Mouse (Mus musculus) v-Abl transformed pro-B cells (cell line): ENCODE measurements around the gene 1700021F07Rik.

Experiments
- in situ Hi-C, 2 experiments: fragments of 400-800 bp; cut with MboI; formaldehyde crosslinking; loops; one replicate each; pipeline ENCODE4 v1.15.1; 2025; ENCODE audit not compliant: unreplicated experiment in 2 of 2

Gene 1700021F07Rik

DNA sequence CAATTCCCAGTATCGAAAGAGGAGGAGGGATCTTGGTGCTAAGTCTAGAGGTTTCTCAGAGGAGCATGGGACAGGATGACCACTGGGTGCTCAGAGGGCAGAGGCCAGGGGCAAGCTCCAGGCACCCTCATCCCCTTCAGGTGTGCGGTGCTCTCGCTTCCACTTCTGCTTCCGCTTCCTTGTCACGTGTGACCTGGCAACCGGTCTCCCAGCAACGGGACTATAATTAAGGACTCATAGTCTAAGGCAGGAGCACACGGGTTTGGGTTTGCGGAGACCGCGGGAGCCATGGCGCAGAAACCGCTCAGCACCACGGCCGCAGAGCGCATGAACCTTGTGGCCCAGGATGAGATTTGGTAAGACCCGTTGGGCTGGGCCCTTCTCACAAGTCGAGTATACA is at the start of gene 1700021F07Rik:
TSS of gene 1700021F07Rik (plus strand) at position 211 of the 400 bp plus-strand sequence.
- in situ Hi-C loops, result no loop called here

DNA sequence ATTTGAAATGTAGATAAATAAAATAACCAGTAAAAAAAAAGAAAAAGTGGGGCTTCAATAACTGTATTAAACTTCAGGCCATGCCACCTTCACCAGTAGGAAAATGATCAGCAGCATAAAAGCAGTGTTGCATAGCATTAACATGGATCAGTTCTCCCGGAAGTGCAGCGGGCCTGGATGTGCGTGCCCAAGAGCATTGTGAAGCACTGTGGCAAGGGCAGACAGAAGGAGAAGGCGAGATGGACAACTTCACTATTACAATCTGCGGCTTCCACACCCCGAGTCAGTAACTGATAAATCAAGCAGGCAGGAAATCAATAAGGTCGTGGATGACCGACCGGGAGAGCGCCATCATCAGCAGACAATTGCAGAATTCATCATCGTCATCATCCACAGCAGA is 49.2 kb upstream of the 1700021F07Rik start:
- in situ Hi-C loops, result loop anchor here in 1 of 2 experiments (25.0 kb wide), 2 partner anchors 864 to 1036 kb away; partner anchors contain the start of genes Gm20721 and Rtf2

- in situ Hi-C loops, result no loop called here
These were observed 43.3 kb upstream of the 1700021F07Rik start for GRCm38 (mm10) chr2:173479050-173479449.

- in situ Hi-C loops, result no loop called here
These were observed 37.9 kb upstream of the 1700021F07Rik start for GRCm38 (mm10) chr2:173484486-173484885.

DNA sequence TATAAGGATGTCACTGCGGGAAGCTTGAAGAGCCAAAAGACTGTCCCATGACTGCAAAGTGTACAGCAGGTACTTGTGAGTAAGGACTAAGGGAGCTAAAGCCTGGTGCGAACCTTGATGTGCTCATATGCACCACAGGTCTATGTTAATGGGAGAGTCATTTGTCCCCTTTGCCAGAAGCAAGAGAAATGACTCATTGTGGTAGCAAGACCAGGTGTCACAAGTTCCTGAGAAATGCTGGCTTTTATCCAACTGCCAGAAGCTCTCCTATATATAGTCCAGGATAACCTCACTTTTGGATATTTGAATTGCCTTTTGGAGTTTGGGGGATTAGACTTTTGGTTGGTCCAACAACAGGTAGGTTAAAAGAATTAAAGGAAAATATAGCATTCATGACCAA is 22.8 kb upstream of the 1700021F07Rik start:
- in situ Hi-C loops, result no loop called here

- in situ Hi-C loops, result no loop called here
These were observed 8.4 kb upstream of the 1700021F07Rik start for GRCm38 (mm10) chr2:173513977-173514376.

GRCm38 (mm10) chr2:173515186-173515585 is 7.2 kb upstream of the 1700021F07Rik start:
- in situ Hi-C loops, result no loop called here

GRCm38 (mm10) chr2:173516150-173516855 is 6.1 kb upstream of the 1700021F07Rik start:
- in situ Hi-C loops, result no loop called here

DNA sequence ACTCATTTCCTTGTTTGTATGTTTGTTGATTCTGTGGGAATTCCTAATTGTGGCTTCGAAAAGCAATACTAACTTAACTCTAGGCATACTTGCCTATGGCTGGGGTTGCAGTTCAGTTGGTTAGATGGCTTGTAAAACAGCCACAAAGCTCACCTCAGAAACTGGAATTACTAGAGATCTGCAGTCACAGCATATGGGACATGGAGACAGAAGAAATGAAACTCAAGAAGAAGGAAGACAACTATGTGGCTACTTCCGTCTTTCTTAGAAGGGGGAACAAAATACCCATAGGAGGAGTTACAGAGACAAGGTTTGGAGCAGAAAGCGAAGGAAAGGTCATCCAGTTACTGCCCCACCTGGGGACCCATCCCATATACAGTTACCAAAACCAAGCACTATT is 6.1 kb downstream of the 1700021F07Rik start:
- in situ Hi-C loops, result no loop called here

GRCm38 (mm10) chr2:173532711-173533462 is 10.5 kb downstream of the 1700021F07Rik start:
- in situ Hi-C loops, result loop anchor here in 1 of 2 experiments (10.0 kb wide), 1 partner anchor 1138 kb away; the partner anchor contains the start of gene Cass4

- in situ Hi-C loops, result loop anchor here in 1 of 2 experiments (10.0 kb wide), 1 partner anchor 1140 kb away; the partner anchor contains the start of gene Cass4
These were observed 12.2 kb downstream of the 1700021F07Rik start for GRCm38 (mm10) chr2:173534581-173534980.

- in situ Hi-C loops, result loop anchor here (5.0 to 10.0 kb wide), 3 partner anchors 73 to 1141 kb away; partner anchors contain the start of gene Cass4 (in 1 of the 2)
These were observed 13.0 kb downstream of the 1700021F07Rik start for GRCm38 (mm10) chr2:173535390-173535789.

DNA sequence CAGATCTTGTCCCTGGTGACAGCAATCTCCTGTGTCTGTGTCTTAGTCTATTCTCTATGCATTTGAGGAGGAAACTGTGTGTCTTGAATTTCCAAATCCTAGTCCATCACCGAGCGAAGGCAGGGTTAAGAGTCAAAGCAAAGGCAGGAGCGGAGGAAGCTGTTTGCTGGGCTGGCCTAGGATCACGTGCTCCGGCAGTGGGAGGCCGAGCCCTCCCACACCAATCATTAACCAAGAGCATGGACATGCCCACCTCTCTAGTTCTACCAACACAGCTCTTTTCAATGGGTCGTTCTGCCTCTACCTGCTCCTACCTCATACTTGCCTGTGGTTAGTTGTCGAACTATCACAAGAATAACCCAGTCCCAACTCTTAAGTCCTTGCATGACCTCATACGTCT is 13.5 kb downstream of the 1700021F07Rik start:
- in situ Hi-C loops, result loop anchor here (5.0 to 10.0 kb wide), 3 partner anchors 74 to 1141 kb away; partner anchors contain the start of gene Cass4 (in 1 of the 2)

DNA sequence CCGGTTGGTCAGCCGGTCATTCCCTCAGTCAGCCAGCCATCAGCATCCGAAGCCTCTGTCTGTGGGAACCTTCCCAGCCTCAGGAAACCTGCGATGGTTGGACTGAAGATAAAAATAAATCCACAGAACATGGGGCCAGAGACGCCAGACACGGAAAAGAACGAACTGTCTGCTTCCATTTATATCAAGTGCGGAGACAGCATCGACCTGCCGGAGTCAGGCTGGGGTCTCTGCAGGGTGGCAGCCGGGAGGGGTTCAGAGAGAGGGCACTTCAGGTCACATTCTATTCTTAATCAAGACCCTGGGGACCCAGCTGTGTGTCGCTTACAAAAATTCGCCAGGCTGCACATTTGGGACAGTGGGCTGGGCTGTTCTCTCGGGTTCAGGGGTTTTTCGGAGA is 17.4 kb downstream of the 1700021F07Rik start:
- in situ Hi-C loops, result loop anchor here (5.0 to 10.0 kb wide), 5 partner anchors 77 to 1145 kb away; partner anchors contain the start of gene Cass4 (in 1 of the 2)

DNA sequence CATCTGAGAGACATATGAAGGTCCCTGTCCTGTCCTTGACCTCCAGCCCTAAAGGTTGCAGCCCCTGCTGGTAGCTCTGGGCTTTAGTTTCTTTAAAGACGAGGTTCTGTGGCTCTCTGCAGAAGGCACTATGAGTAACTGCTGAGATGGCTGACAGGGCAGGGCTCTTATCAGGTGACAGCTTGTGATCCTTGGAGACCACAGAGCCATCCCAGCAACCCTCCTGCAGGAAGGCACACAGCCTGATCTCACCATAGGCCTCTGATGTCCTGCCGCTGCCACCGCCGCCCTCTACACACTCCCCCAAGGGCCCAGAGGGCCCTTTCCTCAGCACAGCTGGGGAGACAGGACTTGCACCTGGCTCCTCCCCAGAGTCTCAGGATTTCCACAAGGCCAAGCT is 19.4 kb downstream of the 1700021F07Rik start:
- in situ Hi-C loops, result loop anchor here (5.0 to 10.0 kb wide), 2 partner anchors 89 to 127 kb away; no protein-coding TSS in a partner anchor

GRCm38 (mm10) chr2:173542716-173543115 is 20.3 kb downstream of the 1700021F07Rik start:
- in situ Hi-C loops, result loop anchor here (5.0 to 10.0 kb wide), 2 partner anchors 90 to 128 kb away; no protein-coding TSS in a partner anchor

DNA sequence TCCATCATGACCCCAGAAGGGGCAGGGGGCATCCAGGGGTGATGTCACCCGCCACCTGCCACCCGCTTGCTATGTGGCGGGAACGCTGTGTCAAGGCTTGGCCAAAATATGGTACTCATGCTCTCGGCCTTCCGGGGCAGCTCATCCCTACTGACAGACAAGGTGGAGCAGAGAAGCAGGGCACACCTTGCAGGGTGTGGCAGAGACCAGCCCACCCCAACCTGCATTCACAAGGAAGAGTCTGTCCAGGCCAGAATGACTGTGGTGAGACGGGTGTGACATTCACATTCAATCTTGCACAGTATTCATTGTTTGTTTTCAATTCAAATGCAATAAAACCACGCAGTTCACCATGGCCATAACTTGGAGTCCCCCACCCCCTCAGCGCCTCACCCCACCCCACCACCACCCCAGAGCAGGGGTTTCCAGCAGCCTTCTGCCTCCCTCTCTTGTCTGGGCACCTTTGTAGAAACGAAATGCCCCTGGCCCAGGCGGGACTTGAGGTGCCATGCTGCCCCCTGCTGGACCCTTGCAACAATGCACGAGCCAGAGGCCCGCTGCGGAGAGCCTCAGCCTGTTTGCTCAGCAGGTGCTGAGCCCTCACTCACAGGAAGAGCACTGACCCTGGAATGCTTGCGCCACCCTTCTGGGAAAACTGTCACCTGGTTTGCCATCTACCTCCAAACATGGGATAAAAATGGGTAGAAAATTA is 23.8 kb downstream of the 1700021F07Rik start:
- in situ Hi-C loops, result loop anchor here (5.0 to 10.0 kb wide), 3 partner anchors 131 to 329 kb away; partner anchors contain the start of gene Zbp1 (in 1 of the 2)

GRCm38 (mm10) chr2:173549236-173549635 is 26.9 kb downstream of the 1700021F07Rik start:
- in situ Hi-C loops, result loop anchor here (5.0 to 10.0 kb wide), 3 partner anchors 134 to 332 kb away; partner anchors contain the start of gene Zbp1 (in 1 of the 2)

DNA sequence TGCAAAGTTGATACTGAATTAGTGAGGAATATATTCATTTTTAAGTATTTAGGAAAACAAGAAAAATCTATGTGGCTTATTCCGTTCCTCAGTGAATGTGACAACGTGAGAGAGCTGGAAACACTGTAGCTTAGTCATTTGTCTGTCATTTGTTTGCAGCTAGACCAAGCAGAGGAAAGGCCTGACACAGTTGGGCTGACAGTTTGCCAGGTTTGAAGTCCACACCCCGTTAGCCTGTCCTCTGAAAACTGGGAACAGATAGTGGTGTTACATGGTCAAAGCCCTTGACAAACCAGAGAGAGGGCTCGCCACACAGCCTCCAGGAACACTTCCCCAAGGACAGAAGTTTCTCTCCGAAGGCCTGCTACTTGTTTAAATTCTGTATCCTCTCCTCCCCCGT is 28.3 kb downstream of the 1700021F07Rik start:
- in situ Hi-C loops, result loop anchor here (10.0 to 25.0 kb wide), 3 partner anchors 546 to 1088 kb away; partner anchors contain the start of genes Fam209 (in 1 of the 2), Gcnt7 (in 1 of the 2) and Rae1 (in 1 of the 2)

GRCm38 (mm10) chr2:173553863-173554262 is 31.5 kb downstream of the 1700021F07Rik start:
- in situ Hi-C loops, result loop anchor here (10.0 to 25.0 kb wide), 3 partner anchors 549 to 1092 kb away; partner anchors contain the start of genes Fam209 (in 1 of the 2), Gcnt7 (in 1 of the 2) and Rae1 (in 1 of the 2)
